Mouse (Mus musculus) cortical plate, adult 2 months (tissue): Measurements from ENCODE around the gene Git2.

Source experiments
- CTCF ChIP-seq: fragments of 200-500 bp; IDR thresholded peaks from 2 replicates; pipeline ENCODE4 v1.5.1; 2011; ENCODE audit warnings: mild to moderate bottlenecking, control low read depth, low read length; ENCODE audit not compliant: insufficient read depth; ENCODE audit errors: extremely low read depth
- POLR2A ChIP-seq: fragments of 200-500 bp; IDR thresholded peaks from 2 replicates; pipeline ENCODE4 v1.6.1; 2011; ENCODE audit warnings: mild to moderate bottlenecking, low read length, control low read depth; ENCODE audit not compliant: insufficient read depth; ENCODE audit errors: extremely low read depth

GRCm38 (mm10) chr5:114709357-114709756, 66.0 kb downstream of the Git2 start:
- TF ChIP-seq CTCF = no peak
- no peak for TF ChIP-seq POLR2A
